Mouse (Mus musculus) T-helper 17 cell (primary cell): ENCODE measurements around the gene Tbccd1.

Source experiments
- in situ Hi-C, 2 experiments: fragments of 300-600 bp; cut with MboI, MseI; formaldehyde crosslinking; loops; 1 replicate in 1 of 2; 2 replicates in 1 of 2; pipeline ENCODE4 v1.15.1; 2025; ENCODE audit warnings: high pct_unique_total_duplicates in 2 of 2

Tbccd1 gene

GRCm38 (mm10) chr16:22873369-22873768 lies 15.9 kb upstream of the Tbccd1 start:
- in situ Hi-C loops, result loop anchor here in 1 of 2 experiments (25.0 kb wide), 1 partner anchor 1314 kb away; no protein-coding TSS in a partner anchor

GRCm38 (mm10) chr16:22872397-22872796 lies 14.9 kb upstream of the Tbccd1 start:
- in situ Hi-C loops, result loop anchor here in 1 of 2 experiments (25.0 kb wide), 1 partner anchor 1315 kb away; no protein-coding TSS in a partner anchor

- in situ Hi-C loops, result loop anchor here in 1 of 2 experiments (25.0 kb wide), 1 partner anchor 1331 kb away; no protein-coding TSS in a partner anchor
Observed at GRCm38 (mm10) chr16:22856773-22857172, 696 bp downstream of the Tbccd1 start.

- in situ Hi-C loops, result loop anchor here in 1 of 2 experiments (25.0 kb wide), 1 partner anchor 1335 kb away; no protein-coding TSS in a partner anchor
Observed at GRCm38 (mm10) chr16:22852709-22853108, 4.8 kb downstream of the Tbccd1 start.

GRCm38 (mm10) chr16:22848331-22848730 lies 9.1 kb downstream of the Tbccd1 start:
- in situ Hi-C loops, result no loop called here

GRCm38 (mm10) chr16:22847686-22848085 lies 9.8 kb downstream of the Tbccd1 start:
- in situ Hi-C loops, result no loop called here

- in situ Hi-C loops, result no loop called here
Observed at GRCm38 (mm10) chr16:22845481-22845880, 12.0 kb downstream of the Tbccd1 start.

- in situ Hi-C loops, result no loop called here
Observed at GRCm38 (mm10) chr16:22844834-22845233, 12.6 kb downstream of the Tbccd1 start.

GRCm38 (mm10) chr16:22844061-22844801 lies 13.2 kb downstream of the Tbccd1 start:
- in situ Hi-C loops, result no loop called here

GRCm38 (mm10) chr16:22842871-22843270 lies 14.6 kb downstream of the Tbccd1 start:
- in situ Hi-C loops, result no loop called here

GRCm38 (mm10) chr16:22839146-22839857 lies 18.2 kb downstream of the Tbccd1 start:
- in situ Hi-C loops, result no loop called here

GRCm38 (mm10) chr16:22832932-22833525 lies 24.4 kb downstream of the Tbccd1 start:
- in situ Hi-C loops, result no loop called here

- in situ Hi-C loops, result loop anchor here in 1 of 2 experiments (25.0 kb wide), 1 partner anchor 508 kb away; no protein-coding TSS in a partner anchor
Observed at GRCm38 (mm10) chr16:22820731-22821130, 36.7 kb downstream of the Tbccd1 start.

- in situ Hi-C loops, result loop anchor here in 1 of 2 experiments (25.0 kb wide), 1 partner anchor 499 kb away; no protein-coding TSS in a partner anchor
Observed at GRCm38 (mm10) chr16:22811477-22811876, 46.0 kb downstream of the Tbccd1 start, which contains the start of gene Crygs. Crygs (minus strand) TSS chr16:22811577.

- in situ Hi-C loops, result loop anchor here (5.0 to 25.0 kb wide), 3 partner anchors 65 to 495 kb away; no protein-coding TSS in a partner anchor
Observed at GRCm38 (mm10) chr16:22807468-22808070, 49.9 kb downstream of the Tbccd1 start.

- in situ Hi-C loops, result loop anchor here (5.0 to 25.0 kb wide), 3 partner anchors 240 to 490 kb away; no protein-coding TSS in a partner anchor
Observed at GRCm38 (mm10) chr16:22802786-22803185, 54.7 kb downstream of the Tbccd1 start.

GRCm38 (mm10) chr16:22800849-22801109 lies 56.7 kb downstream of the Tbccd1 start:
- in situ Hi-C loops, result loop anchor here (5.0 to 25.0 kb wide), 3 partner anchors 238 to 488 kb away; no protein-coding TSS in a partner anchor

- in situ Hi-C loops, result loop anchor here (5.0 to 25.0 kb wide), 3 partner anchors 238 to 488 kb away; no protein-coding TSS in a partner anchor
Observed at GRCm38 (mm10) chr16:22800026-22800848, 57.2 kb downstream of the Tbccd1 start.

GRCm38 (mm10) chr16:22798520-22798919 lies 58.9 kb downstream of the Tbccd1 start:
- in situ Hi-C loops, result loop anchor here in 1 of 2 experiments (10.0 kb wide), 1 partner anchor 424 kb away; no protein-coding TSS in a partner anchor

GRCm38 (mm10) chr16:22797521-22797920 lies 59.9 kb downstream of the Tbccd1 start:
- in situ Hi-C loops, result loop anchor here in 1 of 2 experiments (10.0 kb wide), 1 partner anchor 423 kb away; no protein-coding TSS in a partner anchor
